ENCODE assay signal across 8 mouse cellular contexts in the genomic region with DNA sequence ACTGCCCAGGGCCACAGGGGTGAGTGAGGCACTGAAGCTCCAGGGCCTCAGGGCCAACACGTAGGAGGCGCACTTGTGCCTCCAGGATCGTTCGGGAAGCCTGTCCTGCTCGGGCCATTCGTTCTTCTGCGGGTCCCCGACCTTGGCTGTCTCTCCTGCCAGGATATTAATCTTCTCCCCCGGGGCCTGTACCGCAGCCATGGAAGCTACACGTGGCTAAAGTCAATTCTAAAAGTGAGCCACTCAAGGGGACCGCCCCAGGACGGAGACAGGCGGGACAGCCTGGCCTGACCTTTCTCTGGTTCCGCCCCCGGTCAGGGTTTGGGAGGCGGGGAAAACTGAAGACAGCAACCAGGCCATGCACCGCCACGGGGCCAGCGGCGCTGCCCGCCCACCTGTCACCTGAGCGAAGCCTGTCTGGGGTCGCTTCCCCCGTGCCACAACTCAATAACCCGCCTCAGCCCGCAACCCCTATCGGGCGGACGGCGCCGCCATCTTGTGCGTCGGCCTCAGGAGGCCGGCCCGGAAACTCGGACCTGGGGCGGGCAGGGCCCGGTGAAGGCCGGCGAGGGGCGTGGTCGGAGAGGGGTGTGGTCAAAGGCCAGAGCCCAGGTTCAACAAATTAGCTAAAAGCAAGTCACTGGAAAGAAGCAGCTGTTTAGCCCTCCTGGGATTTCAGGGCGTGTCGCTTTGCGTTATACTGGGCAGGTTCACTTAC. TPM values are rescaled to one million over a fixed set of nuclear protein-coding genes. Genes with fewer than 3 reads are reported as not detected.
DNase-seq lines count a peak whose midpoint lies in the region; ATAC-seq lines count a peak whose summit lies in the region.

Gene Ubiad1, minus strand, starts transcription at position 522 of the 718 bp plus-strand sequence.

- peak; percentile 94 for DNase-seq in R1 (ENCODE audit: low read depth, low spot score)
- peak; percentile 87 to 91 for DNase-seq in cerebellum, postnatal 25 days
- peak; percentile 72 to 74 for DNase-seq in frontal cortex, postnatal 36 days (ENCODE audit: low spot score in 2 of 2)
- DNase-seq in hindbrain, embryonic 14.5 days (ENCODE audit: low spot score), result peak; percentile 73
- peak; percentile 75 to 78 for DNase-seq in left cerebral cortex, adult 18-20 months (ENCODE audit: low spot score in 2 of 2)
- peak; percentile 70 for DNase-seq in retina, postnatal 7 days (ENCODE audit: low read depth, low spot score)
- peak; percentile 75 for DNase-seq in urinary bladder, adult 2 months (ENCODE audit: low spot score)

- peak within 1 kb of the TSS; percentile 53 for H3K4me3 ChIP-seq in hindbrain, embryonic 14.5 days (replicated peaks; ENCODE audit: low read length)
- peak within 1 kb of the TSS; percentile 61 for H3K4me3 ChIP-seq in macrophage (ENCODE audit: inconsistent target)

- H3K27me3 ChIP-seq in hindbrain, embryonic 14.5 days (ENCODE audit: control insufficient read depth, insufficient read depth, low read length), result no peaks in the 10 kb centered on the region

- H3K9ac ChIP-seq in hindbrain, embryonic 14.5 days, result peak within 1 kb of the TSS; percentile 65

- H3K4me1 ChIP-seq in hindbrain, embryonic 14.5 days (replicated peaks; ENCODE audit: control insufficient read depth, insufficient read depth, low read length), result peaks cover 27% of the 10 kb centered on the region

- H3K79me2 ChIP-seq in macrophage (ENCODE audit: inconsistent target), result peaks cover 13% of the 10 kb centered on the region

- no peaks in the 10 kb centered on the region for H3K36me3 ChIP-seq in hindbrain, embryonic 14.5 days (replicated peaks; ENCODE audit: control insufficient read depth, insufficient read depth)
- no peaks in the 10 kb centered on the region for H3K36me3 ChIP-seq in macrophage (ENCODE audit: inconsistent target)

- no peaks in the 10 kb centered on the region for H3K9me3 ChIP-seq in hindbrain, embryonic 14.5 days (ENCODE audit: control insufficient read depth, low read length)

- peak within 1 kb of the TSS; percentile 63 for H3K4me2 ChIP-seq in hindbrain, embryonic 14.5 days (replicated peaks)

- under 1% methylated on average over 46 of the region's 46 CpGs for WGBS in hindbrain, embryonic 14.5 days
- WGBS in macrophage (ENCODE audit: missing documents), result under 1% methylated on average over 40 of the region's 46 CpGs

- 0 out of 2 replicates have a peak within 1 kb of the TSS, but pooled peaks have one; percentile 28 for H3K27ac ChIP-seq in hindbrain, embryonic 14.5 days
- peak within 1 kb of the TSS; percentile 49 for H3K27ac ChIP-seq in macrophage

- peak; percentile 22; the same call in 1 of the 2 replicates for ATAC-seq in hindbrain, embryonic 14.5 days (ENCODE audit: low FRiP score)

RNA-seq across cellular contexts. Expression of gene Ubiad1, which starts in this region (rescaled TPM):
- 12.2 and 13.4 TPM in 2 replicates for polyA plus RNA-seq in hindbrain, embryonic 14.5 days (2014; fragmentation: Nextera tagmentation; extraction: Ambion mirVana)
- total RNA-seq in left cerebral cortex, adult 18-20 months (2021), result 1 to 10 TPM; 8.0 to 9.2 TPM
- total RNA-seq in macrophage (2018; cell fraction: chromatin; rRNA removed), result 1 to 10 TPM in 23 of 26 experiments, under 1 TPM in 3; 0.43 to 5.4 (median 2.0) TPM
- 1 to 10 TPM; 3.1 to 8.8 (median 6.6) TPM for total RNA-seq in macrophage (2018; cell fraction: cytosol; rRNA removed)
- total RNA-seq in macrophage (2018; cell fraction: nucleus; rRNA removed), result 1 to 10 TPM; 2.2 to 9.3 (median 4.4) TPM
- polyA plus RNA-seq in macrophage (2018), result 4.7 to 8.2 TPM (median 5.0 TPM) in 3 replicates
- 9.2 and 10.3 TPM in 2 replicates for polyA plus RNA-seq in urinary bladder, adult 2 months (2012; rRNA removed)

Comparison
In these comparisons a context has a peak if more than half of its experiments do, and no peak if none do; other contexts are left out.
1. Peak in every context shown above with its lines: DNase-seq, ATAC-seq, H3K4me3 ChIP-seq and H3K27ac ChIP-seq.